Mouse (Mus musculus) heart, postnatal 0 days (tissue): ENCODE data around the gene Rcn3.

Experiments used
- CTCF ChIP-seq: IDR thresholded peaks from 2 replicates; pipeline ENCODE4 v1.5.1; 2016; ENCODE audit warnings: antibody characterized with exemption, control low read depth, low read depth
- EP300 ChIP-seq: IDR thresholded peaks from 2 replicates; pipeline ENCODE4 v1.6.1; 2016; ENCODE audit warnings: antibody characterized with exemption, low read depth

GRCm38 (mm10) chr7:45126844-45127699 lies 35.1 kb upstream of the Rcn3 start:
- no peak for TF ChIP-seq CTCF
- TF ChIP-seq EP300: no peak
